Mouse (Mus musculus) neural tube, embryonic 13.5 days (tissue): ENCODE measurements at regions not wholly inside any gene's neighbourhood (a gene's known extent, or its start where the extent isn't known, plus 50 kb on each side); places are given as distances from the start of the nearest gene placed in this dataset.

Source experiments
- ATAC-seq: fragments of 200-750 bp; cut with Nextera tagmentation; 2 replicates; pipeline ENCODE4 v1.8.0; 2017; ENCODE audit warnings: low read depth, mild to moderate bottlenecking, moderate TSS enrichment, moderate library complexity
- H3K27ac ChIP-seq: fragments of 300-500 bp; sonication (generic); replicated peaks from 2 replicates; pipeline ENCODE4 v1.5.1; 2015; ENCODE audit warnings: moderate library complexity, mild to moderate bottlenecking, inconsistent platforms
- H3K27me3 ChIP-seq: fragments of 300-500 bp; sonication (generic); 2 replicates; pipeline ENCODE4 v1.6.1; 2015; ENCODE audit warnings: mild to moderate bottlenecking, inconsistent platforms
- H3K36me3 ChIP-seq: fragments of 300-500 bp; sonication (generic); 2 replicates; pipeline ENCODE4 v1.6.1; 2015; ENCODE audit warnings: mild to moderate bottlenecking, inconsistent platforms
- H3K4me1 ChIP-seq: fragments of 300-500 bp; sonication (generic); replicated peaks from 2 replicates; pipeline ENCODE4 v1.6.1; 2015; ENCODE audit warnings: inconsistent platforms
- H3K4me2 ChIP-seq: fragments of 300-500 bp; sonication (generic); 2 replicates; pipeline ENCODE4 v1.6.1; 2015; ENCODE audit warnings: inconsistent platforms, mild to moderate bottlenecking, moderate library complexity
- H3K4me3 ChIP-seq: fragments of 300-500 bp; sonication (generic); 2 replicates; pipeline ENCODE4 v1.5.1; 2015; ENCODE audit warnings: mild to moderate bottlenecking, inconsistent platforms
- H3K9ac ChIP-seq: fragments of 300-500 bp; sonication (generic); 2 replicates; pipeline ENCODE4 v1.6.1; 2015; ENCODE audit warnings: moderate library complexity, mild to moderate bottlenecking, inconsistent platforms
- H3K9me3 ChIP-seq: fragments of 300-500 bp; sonication (generic); 2 replicates; pipeline ENCODE4 v1.6.1; 2016; ENCODE audit warnings: inconsistent platforms
- WGBS: fragments of 180-500 bp; shearing (Covaris S2); methylation state at CpG from one replicate; pipeline ENCODE4 v1.1.7; 2015; 5-methylcytosine and 5-hydroxymethylcytosine counted together

DNA sequence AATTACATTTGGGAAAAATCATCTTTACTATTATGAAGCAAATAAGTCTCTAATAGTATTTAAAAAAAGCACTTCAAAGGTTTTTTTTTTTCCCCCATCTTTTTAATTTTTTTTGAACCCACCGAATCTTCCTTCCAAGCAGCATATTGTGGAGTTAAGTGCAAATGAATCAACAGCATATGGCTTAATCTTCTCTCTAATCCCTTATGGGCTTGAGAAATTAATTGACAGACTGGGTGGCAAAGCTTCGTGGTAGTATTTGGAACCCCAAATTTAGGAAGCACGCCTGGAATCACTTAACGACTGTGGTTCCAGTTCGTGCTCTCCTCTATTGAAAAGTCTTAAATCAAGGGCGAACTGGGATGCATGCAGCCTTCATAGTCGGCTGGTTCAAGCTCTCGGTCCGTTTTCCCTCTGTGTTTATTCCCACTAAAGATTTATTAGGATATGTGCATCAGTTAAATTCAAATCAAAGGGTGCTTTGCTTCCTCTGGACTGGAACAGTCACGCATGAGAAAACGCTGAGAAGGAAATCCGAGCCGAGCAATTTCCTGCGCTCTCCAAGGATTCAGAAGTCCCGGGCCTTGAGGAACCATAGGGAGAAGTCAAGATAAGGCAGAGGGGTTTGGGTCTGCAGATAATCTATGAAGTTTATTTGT lies 156.2 kb upstream of the Tom1l1 start:
- ATAC-seq = no peak
- WGBS = 65% methylated on average over 15 of the region's 15 CpGs
- Histone ChIP-seq H3K9me3 (peaks cover 13% of the 10 kb centered on the region), H3K4me1 (no peaks in the 10 kb centered on the region), H3K4me3 (no peak overlapping the region), H3K9ac (no peak overlapping the region), H3K4me2 (no peak overlapping the region), H3K27ac (no peak overlapping the region), H3K36me3 (no peaks in the 10 kb centered on the region), H3K27me3 (no peaks in the 10 kb centered on the region)

DNA sequence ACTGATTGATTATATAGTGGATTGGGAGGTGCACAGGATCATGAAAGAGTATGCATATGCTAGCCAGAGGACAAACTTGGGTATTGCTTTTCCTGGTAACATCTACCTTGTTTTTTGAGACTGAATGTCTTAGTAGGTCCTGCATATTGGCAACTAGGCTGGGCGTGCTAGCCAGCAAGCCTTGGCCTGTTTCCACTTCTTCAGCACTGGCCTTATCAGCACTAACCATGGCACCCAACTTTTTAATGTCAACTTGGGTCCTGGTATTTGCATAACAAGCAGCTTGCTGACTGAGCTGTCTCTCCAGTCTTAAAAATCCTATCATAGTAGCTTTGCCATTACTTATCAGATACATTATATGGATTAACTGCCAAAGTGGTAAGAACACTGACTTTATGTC lies 150.0 kb upstream of the Tom1l1 start:
- Histone ChIP-seq H3K9me3 (peaks cover 9% of the 10 kb centered on the region), H3K4me1 (no peaks in the 10 kb centered on the region), H3K9ac (no peak overlapping the region), H3K27ac (no peak overlapping the region), H3K4me3 (no peak overlapping the region), H3K27me3 (no peaks in the 10 kb centered on the region), H3K4me2 (no peak overlapping the region), H3K36me3 (no peaks in the 10 kb centered on the region)
- 72% methylated on average over 1 of the region's 1 CpGs for WGBS
- ATAC-seq = no peak

DNA sequence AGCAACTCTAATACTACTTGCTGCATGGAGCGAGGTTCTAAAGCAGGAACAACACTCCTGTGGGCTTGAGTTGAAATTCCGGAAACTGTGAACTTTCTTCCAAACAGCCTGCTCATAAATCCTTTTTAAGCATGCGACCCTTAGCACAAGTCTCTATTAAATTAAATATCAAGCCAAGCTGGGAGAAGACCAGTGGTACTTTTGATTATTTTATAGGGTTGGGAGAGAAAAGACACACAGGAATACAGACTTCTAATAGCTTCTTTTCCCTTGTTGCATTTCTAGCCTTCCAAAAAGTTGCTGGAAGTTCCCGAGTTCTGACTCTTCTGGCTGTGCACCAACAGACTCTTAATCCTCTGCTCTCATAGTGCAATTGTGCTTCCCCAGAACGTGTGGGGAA lies 136.6 kb upstream of the Tom1l1 start:
- Histone ChIP-seq H3K27ac (no peak overlapping the region), H3K9ac (no peak overlapping the region), H3K9me3 (no peaks in the 10 kb centered on the region), H3K4me1 (no peaks in the 10 kb centered on the region), H3K36me3 (no peaks in the 10 kb centered on the region), H3K27me3 (no peaks in the 10 kb centered on the region), H3K4me2 (no peak overlapping the region), H3K4me3 (no peak overlapping the region)
- WGBS = 77% methylated on average over 5 of the region's 5 CpGs
- ATAC-seq = no peak

DNA sequence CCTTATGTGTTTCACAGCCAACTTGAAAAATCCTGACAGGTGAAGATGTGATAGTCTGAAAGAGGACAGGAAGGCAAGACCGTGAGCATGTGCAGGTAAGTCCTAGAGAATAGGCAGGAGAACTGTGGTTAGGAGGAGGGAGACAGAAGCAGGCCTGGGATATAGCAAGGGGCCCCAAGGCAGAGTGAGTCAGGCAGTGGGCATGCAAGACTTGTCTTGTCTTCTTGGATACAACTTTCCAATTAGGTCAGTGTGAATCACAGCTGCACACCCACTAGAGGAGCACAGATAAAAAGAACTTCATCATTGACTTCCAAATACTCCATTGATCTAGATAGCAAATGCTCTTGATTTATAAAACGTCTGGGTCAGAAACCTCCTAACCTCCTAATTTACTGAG lies 128.6 kb upstream of the Tom1l1 start:
- Histone ChIP-seq H3K4me3 (no peak overlapping the region), H3K27me3 (no peaks in the 10 kb centered on the region), H3K9me3 (no peaks in the 10 kb centered on the region), H3K36me3 (no peaks in the 10 kb centered on the region), H3K27ac (no peak overlapping the region), H3K9ac (no peak overlapping the region), H3K4me1 (no peaks in the 10 kb centered on the region), H3K4me2 (no peak overlapping the region)
- WGBS = 85% methylated on average over 2 of the region's 2 CpGs
- ATAC-seq = no peak

DNA sequence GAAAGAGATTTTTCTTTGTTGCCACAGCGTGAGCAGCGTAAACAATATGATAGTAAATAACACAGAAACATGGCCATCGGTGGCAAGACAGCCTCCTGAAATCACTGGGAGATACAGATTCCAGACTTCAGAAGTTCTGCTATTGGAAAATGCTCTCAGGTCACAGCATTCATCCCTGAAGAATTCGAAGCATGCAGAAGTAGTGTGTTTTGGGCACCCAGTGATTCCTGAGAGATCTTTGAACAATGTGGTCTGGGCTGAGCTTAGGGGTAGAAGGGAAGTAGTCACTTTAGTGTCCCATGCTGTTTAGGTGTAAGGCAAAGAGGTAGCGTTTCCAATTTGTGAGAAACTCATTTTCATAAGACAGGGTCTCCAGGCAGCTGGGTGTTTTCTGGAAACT lies 126.3 kb upstream of the Tom1l1 start:
- WGBS = 81% methylated on average over 5 of the region's 5 CpGs

DNA sequence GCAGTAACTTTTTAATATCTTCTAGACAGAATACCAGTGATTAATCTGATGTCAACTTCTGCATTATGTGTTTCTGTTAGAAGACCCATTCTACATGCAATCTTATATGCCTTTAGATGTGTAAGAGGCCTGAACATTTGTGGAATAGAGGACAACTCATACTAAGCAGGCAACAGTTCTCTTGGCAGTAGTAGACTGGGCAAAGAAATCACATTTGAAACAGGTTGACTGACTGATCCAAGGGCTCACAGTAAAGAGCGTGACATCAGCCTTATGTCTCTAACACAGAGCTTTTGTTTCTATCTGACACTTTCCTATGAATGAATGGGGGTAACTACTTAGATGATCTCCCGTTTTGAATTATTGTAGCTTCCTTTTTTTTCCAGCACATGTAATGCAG lies 124.8 kb upstream of the Tom1l1 start:
- Histone ChIP-seq H3K4me3 (no peak overlapping the region), H3K27me3 (no peaks in the 10 kb centered on the region), H3K36me3 (no peaks in the 10 kb centered on the region), H3K4me2 (no peak overlapping the region), H3K9ac (no peak overlapping the region), H3K9me3 (no peaks in the 10 kb centered on the region), H3K27ac (no peak overlapping the region), H3K4me1 (no peaks in the 10 kb centered on the region)
- ATAC-seq = no peak
- 80% methylated on average over 2 of the region's 2 CpGs for WGBS

More for the DNA sequence above, 126.3 kb upstream of the Tom1l1 start:
- H3K36me3 ChIP-seq = no peaks in the 10 kb centered on the region
- H3K9me3 ChIP-seq = no peaks in the 10 kb centered on the region
- H3K4me2 ChIP-seq = no peak overlapping the region
- ATAC-seq = no peak
- no peak overlapping the region for H3K27ac ChIP-seq
- H3K4me3 ChIP-seq = no peak overlapping the region
- no peaks in the 10 kb centered on the region for H3K4me1 ChIP-seq
- no peak overlapping the region for H3K9ac ChIP-seq
- H3K27me3 ChIP-seq = no peaks in the 10 kb centered on the region

DNA sequence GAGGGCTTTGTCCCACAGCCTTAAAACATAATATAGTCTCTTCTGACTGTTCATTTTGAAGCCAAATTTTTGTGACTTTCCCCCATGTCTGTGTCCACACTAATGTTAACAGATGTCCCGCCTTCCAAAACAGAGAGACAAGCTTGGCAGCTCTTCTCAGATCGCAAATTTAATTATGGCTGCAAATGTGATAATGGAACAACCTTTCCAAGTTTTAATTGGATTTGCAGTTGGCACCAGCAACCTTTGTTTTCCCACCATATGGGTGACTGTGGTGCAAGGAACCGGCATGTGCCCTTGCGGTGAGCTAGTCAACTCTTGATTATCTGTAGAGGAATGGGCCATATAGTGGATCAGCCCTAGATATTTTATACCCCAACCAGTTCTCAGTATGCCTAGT lies 124.4 kb upstream of the Tom1l1 start:
- H3K9me3 ChIP-seq = no peaks in the 10 kb centered on the region
- no peak for ATAC-seq
- WGBS = 90% methylated on average over 4 of the region's 4 CpGs

DNA sequence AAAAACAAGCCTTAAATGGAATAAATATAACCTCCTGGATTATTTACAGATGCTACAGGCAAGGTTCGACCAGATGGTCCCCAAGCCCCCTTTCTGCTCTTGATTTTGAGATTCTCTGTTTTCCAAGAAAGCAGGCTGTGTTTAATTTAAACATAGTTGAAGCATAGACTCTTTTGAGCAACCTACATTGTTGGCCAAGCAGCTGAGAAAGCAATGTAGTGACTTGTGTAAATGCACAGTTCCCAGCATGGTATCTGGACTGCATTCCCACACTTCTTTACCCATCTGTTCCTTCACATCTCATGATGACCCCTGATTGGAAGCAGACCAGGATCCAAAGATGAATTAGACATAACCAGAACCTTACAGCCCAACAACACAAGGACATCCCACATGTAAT lies 120.3 kb upstream of the Tom1l1 start:
- ATAC-seq = no peak
- Histone ChIP-seq H3K9ac (no peak overlapping the region), H3K4me2 (no peak overlapping the region), H3K4me3 (no peak overlapping the region), H3K27ac (no peak overlapping the region), H3K36me3 (no peaks in the 10 kb centered on the region), H3K4me1 (no peaks in the 10 kb centered on the region), H3K27me3 (no peaks in the 10 kb centered on the region), H3K9me3 (no peaks in the 10 kb centered on the region)
- WGBS = 77% methylated on average over 1 of the region's 1 CpGs

More for the DNA sequence above, 124.4 kb upstream of the Tom1l1 start:
- no peak overlapping the region for H3K9ac ChIP-seq
- H3K4me3 ChIP-seq = no peak overlapping the region
- no peak overlapping the region for H3K4me2 ChIP-seq
- H3K36me3 ChIP-seq = no peaks in the 10 kb centered on the region
- H3K27me3 ChIP-seq = no peaks in the 10 kb centered on the region
- no peaks in the 10 kb centered on the region for H3K4me1 ChIP-seq
- H3K27ac ChIP-seq = no peak overlapping the region

DNA sequence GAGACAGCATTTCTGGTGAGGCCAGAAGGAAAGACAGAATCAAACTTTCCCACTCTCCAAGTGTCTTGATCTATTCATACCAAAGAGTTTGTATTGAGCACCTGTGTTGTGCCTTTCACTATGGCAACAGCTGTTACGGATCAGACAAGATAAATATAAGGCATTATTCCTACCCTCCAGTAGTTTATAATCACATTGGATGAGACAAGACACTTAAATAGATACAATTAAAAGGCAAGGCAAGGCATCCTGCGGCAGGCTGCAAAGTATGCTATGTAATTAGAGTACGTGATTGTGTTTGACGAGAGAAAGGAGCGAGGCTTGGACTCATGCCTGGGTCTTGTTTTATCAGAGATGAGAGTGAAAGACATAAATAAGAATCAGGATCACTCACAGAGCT lies 119.2 kb upstream of the Tom1l1 start:
- no peaks in the 10 kb centered on the region for H3K36me3 ChIP-seq
- no peak overlapping the region for H3K4me3 ChIP-seq
- no peaks in the 10 kb centered on the region for H3K27me3 ChIP-seq
- no peak overlapping the region for H3K9ac ChIP-seq
- H3K4me2 ChIP-seq = no peak overlapping the region
- no peak for ATAC-seq
- WGBS = 71% methylated on average over 5 of the region's 5 CpGs
- H3K27ac ChIP-seq = no peak overlapping the region
- H3K9me3 ChIP-seq = no peaks in the 10 kb centered on the region
- H3K4me1 ChIP-seq = no peaks in the 10 kb centered on the region

DNA sequence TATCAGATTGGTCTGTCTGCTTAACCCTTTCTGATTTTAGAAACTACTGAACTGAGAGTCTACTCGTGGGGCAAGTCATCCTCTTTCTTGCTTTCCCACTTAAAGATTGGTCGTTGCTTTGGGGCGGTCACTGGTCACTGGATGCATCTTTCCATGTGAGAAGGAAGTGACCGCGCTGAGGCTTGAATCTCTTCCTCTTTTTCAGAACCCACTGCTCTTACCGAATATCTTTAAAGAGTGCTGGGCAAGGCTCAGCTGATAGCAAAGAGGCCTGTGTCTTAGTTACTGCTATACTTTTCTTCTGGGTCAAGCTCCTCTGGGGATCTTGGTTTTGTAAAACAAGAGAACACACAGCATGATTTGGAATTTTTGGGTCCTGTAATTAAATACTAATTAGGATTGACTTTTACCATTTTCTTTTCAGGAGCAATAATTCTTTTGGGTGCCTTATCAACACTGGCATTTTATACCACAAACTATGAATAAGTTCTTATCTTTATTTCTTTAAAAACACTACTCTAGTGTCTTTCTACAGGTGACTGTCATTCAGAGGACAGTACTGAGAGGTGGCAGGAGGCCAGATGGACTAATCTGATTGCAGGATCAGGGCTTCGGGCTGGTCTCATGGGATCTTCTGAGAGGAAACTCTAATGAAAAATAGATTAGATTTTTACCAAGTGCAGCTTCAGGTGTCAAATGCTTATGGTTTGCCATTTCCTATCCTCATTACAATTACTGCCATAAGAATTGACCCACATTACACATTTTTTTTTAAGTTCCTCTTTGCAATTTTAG lies 114.6 kb upstream of the Tom1l1 start:
- Histone ChIP-seq H3K27me3 (no peaks in the 10 kb centered on the region), H3K36me3 (no peaks in the 10 kb centered on the region), H3K4me2 (no peak overlapping the region), H3K4me1 (no peaks in the 10 kb centered on the region), H3K27ac (no peak overlapping the region), H3K9ac (no peak overlapping the region), H3K9me3 (no peaks in the 10 kb centered on the region), H3K4me3 (no peak overlapping the region)
- WGBS = 81% methylated on average over 7 of the region's 7 CpGs
- ATAC-seq = no peak

DNA sequence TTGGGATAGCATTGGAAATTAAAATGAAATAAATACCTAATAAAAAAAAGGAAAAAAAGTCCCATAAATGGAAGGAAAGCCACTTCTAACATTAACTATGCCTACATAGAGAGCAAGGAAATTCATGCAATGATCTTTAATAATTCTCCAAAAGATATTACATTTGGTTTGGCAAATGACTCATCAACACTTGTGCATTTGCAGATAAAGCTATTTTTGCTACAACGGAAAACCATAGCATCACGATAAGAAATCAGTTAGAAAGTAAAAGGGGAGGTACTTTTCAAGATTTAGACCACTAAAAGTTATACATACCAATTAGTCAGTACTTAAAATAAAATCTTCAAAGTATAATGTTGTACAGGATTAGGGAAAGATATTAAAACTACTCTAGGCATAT lies 109.4 kb upstream of the Tom1l1 start:
- 94% methylated on average over 2 of the region's 2 CpGs for WGBS
- Histone ChIP-seq H3K4me2 (no peak overlapping the region), H3K9ac (no peak overlapping the region), H3K27ac (no peak overlapping the region), H3K36me3 (no peaks in the 10 kb centered on the region), H3K4me1 (no peaks in the 10 kb centered on the region), H3K9me3 (no peaks in the 10 kb centered on the region), H3K4me3 (no peak overlapping the region), H3K27me3 (no peaks in the 10 kb centered on the region)
- no peak for ATAC-seq

DNA sequence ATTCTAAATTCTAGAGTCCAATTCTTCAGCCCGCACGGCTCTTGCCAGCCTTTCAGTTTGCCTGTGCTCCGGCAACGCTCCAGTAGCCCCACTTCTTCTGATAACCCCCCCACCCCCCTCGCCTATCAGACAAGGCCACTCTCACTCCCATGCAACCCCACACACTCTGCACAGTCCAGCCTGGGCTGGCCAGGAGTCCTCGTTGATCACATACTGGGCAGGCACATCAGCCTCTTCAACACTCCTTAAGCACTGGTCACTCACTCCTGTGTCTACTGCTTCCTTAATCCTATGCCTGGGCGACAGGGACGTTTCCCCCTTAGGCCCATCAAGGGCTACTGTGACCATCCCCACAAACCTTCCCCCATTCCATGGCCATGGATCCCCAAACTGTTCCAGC lies 95.4 kb upstream of the Tom1l1 start:
- no peaks in the 10 kb centered on the region for H3K27me3 ChIP-seq
- no peak for ATAC-seq
- H3K27ac ChIP-seq = no peak overlapping the region
- no peak overlapping the region for H3K9ac ChIP-seq
- H3K4me1 ChIP-seq = no peaks in the 10 kb centered on the region
- no peaks in the 10 kb centered on the region for H3K9me3 ChIP-seq
- WGBS = 89% methylated on average over 8 of the region's 8 CpGs
- no peaks in the 10 kb centered on the region for H3K36me3 ChIP-seq
- H3K4me2 ChIP-seq = no peak overlapping the region
- H3K4me3 ChIP-seq = no peak overlapping the region

DNA sequence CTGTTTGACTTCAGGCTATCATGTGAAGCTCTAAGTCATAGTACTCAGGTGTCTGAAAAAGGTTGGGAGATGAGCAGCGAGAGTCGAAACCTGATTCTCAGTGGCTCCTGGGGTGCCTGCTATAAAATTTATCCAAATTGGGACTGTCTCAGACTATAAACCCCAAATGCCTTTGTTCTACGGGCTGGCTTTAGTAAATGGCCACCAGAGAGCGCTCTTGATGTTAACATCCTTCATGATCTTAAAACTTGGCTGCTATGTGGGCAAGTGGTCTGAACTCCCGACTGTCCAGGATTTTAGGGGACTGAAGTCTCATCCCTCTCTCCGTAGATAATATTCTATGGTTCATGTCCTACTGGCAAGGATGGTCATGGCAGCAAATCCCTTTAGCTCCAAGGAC lies 94.8 kb upstream of the Tom1l1 start:
- no peak overlapping the region for H3K9ac ChIP-seq
- no peak for ATAC-seq

More for the DNA sequence above, 94.8 kb upstream of the Tom1l1 start:
- H3K27ac ChIP-seq = no peak overlapping the region
- H3K4me3 ChIP-seq = no peak overlapping the region
- H3K4me2 ChIP-seq = no peak overlapping the region
- 36% methylated on average over 6 of the region's 6 CpGs for WGBS
- H3K36me3 ChIP-seq = no peaks in the 10 kb centered on the region
- no peaks in the 10 kb centered on the region for H3K27me3 ChIP-seq
- no peaks in the 10 kb centered on the region for H3K9me3 ChIP-seq
- no peaks in the 10 kb centered on the region for H3K4me1 ChIP-seq
